Mouse (Mus musculus): ENCODE results near the gene Nr5a1.

GRCm38 (mm10) chr2:38704336-38704735 is 10.0 kb downstream of the Nr5a1 start:
- TF ChIP-seq GATA1 (IDR thresholded peaks at IDR 0.05; ENCODE audit: borderline replicate concordance, low read length), result no peak
- no peak for TF ChIP-seq FLI1 (IDR thresholded peaks at IDR 0.05; ENCODE audit: low read length)
